Mouse (Mus musculus) kidney, adult 9 months (tissue): ENCODE results near the gene Acp1.

ENCODE experiments used
- DNase-seq: peaks from one replicate; pipeline ENCODE4 v3.0.0; 2022

The Acp1 gene

GRCm38 (mm10) chr12:30856172-30856571 lies 55.2 kb downstream of the Acp1 start:
- no peak for DNase-seq

DNA sequence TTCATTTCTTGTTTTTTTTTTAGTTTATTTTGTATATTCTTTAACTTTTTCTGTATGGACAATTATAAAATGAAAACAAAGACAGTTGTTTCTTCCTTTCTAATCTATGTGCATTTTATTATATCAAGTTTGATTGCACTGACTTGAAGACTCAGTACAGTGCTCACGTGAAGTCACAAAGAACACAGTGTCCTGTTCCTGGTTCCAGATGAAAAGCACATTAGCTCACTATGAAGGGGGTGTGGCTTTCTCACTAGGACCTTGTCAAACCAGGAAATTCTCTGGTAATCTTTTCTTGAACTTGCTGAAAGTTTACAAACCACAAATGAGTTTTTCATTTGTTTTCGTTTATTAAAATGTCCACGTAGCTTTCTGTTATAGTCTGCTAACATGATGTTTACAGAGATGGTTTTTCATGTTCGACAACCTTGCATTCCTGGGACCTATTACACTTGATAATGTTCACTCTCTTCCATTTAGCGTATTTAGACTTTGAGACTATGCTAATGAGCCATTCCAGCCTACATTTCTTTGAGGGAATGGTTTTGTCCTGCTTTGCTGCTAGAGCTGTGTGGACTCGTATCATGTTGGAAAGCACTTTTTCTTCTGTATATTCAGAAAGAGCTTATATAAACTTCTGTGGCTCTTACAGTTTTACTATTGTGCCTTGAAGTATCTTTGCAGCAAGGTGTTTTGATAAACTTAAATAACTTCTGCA lies 55.8 kb downstream of the Acp1 start:
- DNase-seq, result peak; percentile 77

- no peak for DNase-seq
Observed at GRCm38 (mm10) chr12:30851871-30852270, 59.5 kb downstream of the Acp1 start.

DNA sequence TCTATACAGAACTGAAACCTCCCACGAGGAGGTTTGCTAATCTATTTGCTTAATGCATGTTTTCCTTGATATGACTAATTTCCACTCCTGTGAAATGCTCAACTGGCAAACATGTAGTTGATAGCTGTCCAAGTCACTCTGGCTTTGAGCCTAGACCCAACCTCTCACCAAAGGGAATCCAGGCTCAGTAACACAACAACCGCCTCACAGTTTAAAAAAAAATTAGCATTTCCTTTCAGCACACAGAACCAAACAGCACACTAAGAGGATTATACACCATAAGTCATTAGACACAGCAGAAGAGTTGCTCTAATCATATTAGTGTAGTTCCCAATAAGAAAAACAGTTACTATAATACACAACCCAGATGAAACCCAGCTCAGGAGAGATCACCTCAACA lies 60.5 kb downstream of the Acp1 start:
- peak; percentile 57 for DNase-seq

- peak; percentile 68 for DNase-seq
Observed at GRCm38 (mm10) chr12:30848521-30848920, 62.9 kb downstream of the Acp1 start.
